Mouse (Mus musculus) liver, embryonic 14.5 days (tissue): ENCODE results near the gene 2900026A02Rik. TPM values are rescaled to one million over a fixed set of nuclear protein-coding genes. Genes with fewer than 3 reads are reported as not detected.

Experiments used
- ATAC-seq: fragments of 200-750 bp; cut with Nextera tagmentation; 2 replicates; pipeline ENCODE4 v1.8.0; 2017; ENCODE audit warnings: moderate number of reproducible peaks, mild to moderate bottlenecking, moderate library complexity; ENCODE audit not compliant: insufficient read depth
- DNase-seq, 3 experiments: peaks; one replicate each; pipeline ENCODE4 v3.0.0-alpha.2; 2012 to 2013; ENCODE audit warnings: low read depth in 3 of 3, low spot score in 3 of 3
- H3K27ac ChIP-seq: fragments of 300-500 bp; sonication (generic); 2 replicates; pipeline ENCODE4 v1.5.1; 2014; ENCODE audit warnings: moderate library complexity, mild to moderate bottlenecking, control low read depth, inconsistent platforms
- H3K27me3 ChIP-seq: fragments of 300-500 bp; sonication (generic); 2 replicates; pipeline ENCODE4 v1.6.1; 2014; ENCODE audit warnings: mild to moderate bottlenecking, low read length, moderate library complexity; ENCODE audit not compliant: control insufficient read depth, insufficient read depth
- H3K36me3 ChIP-seq: fragments of 300-500 bp; sonication (generic); replicated peaks from 2 replicates; pipeline ENCODE4 v1.6.1; 2014; ENCODE audit warnings: low read depth; ENCODE audit not compliant: control insufficient read depth, insufficient read depth
- H3K4me1 ChIP-seq, 2 experiments: fragments of 200-500 bp in 1 of 2; fragments of 300-500 bp in 1 of 2; sonication (generic) in 1 of 2; replicated peaks; 2 replicates each; pipeline ENCODE4 v1.6.1; 2012 to 2014; ENCODE audit warnings: antibody characterized with exemption in 1 of 2, inconsistent platforms in 1 of 2, low read length in 1 of 2; ENCODE audit not compliant: control insufficient read depth in 2 of 2, insufficient read depth in 2 of 2
- H3K4me2 ChIP-seq: fragments of 300-500 bp; sonication (generic); 2 replicates; pipeline ENCODE4 v1.6.1; 2014; ENCODE audit warnings: low read depth, mild to moderate bottlenecking, control low read depth, moderate library complexity
- H3K4me3 ChIP-seq, 2 experiments: fragments of 200-500 bp in 1 of 2; fragments of 300-500 bp in 1 of 2; sonication (generic) in 1 of 2; 2 replicates each; pipeline ENCODE4 v1.5.1; 2012 to 2014; ENCODE audit warnings: low read depth in 2 of 2, low read length in 2 of 2, mild to moderate bottlenecking in 2 of 2, control low read depth in 1 of 2, inconsistent platforms in 1 of 2, moderate library complexity in 1 of 2; ENCODE audit not compliant: insufficient read depth in 1 of 2
- H3K9ac ChIP-seq: fragments of 300-500 bp; sonication (generic); replicated peaks from 2 replicates; pipeline ENCODE4 v1.6.1; 2014; ENCODE audit warnings: mild to moderate bottlenecking, control low read depth, moderate library complexity
- H3K9me3 ChIP-seq: fragments of 300-500 bp; sonication (generic); 2 replicates; pipeline ENCODE4 v1.6.1; 2016; ENCODE audit warnings: low read length, mixed read lengths; ENCODE audit not compliant: control insufficient read depth
- CTCF ChIP-seq: IDR thresholded peaks from 2 replicates; pipeline ENCODE4 v1.5.1; 2016; ENCODE audit warnings: antibody characterized with exemption, low read depth, control low read depth
- EP300 ChIP-seq: IDR thresholded peaks from 2 replicates; pipeline ENCODE4 v1.6.1; 2016; ENCODE audit warnings: antibody characterized with exemption, low read depth
- WGBS: fragments of 180-500 bp; shearing (Covaris S2); extraction: QIAGEN DNeasy Blood & Tissue Kit; methylation state at CpG from one replicate; pipeline ENCODE4 v1.1.7; 2014; ENCODE audit not compliant: insufficient replicate concordance; 5-methylcytosine and 5-hydroxymethylcytosine counted together
- polyA plus RNA-seq, 2 experiments: library from polyadenylated mRNA; depleted of rRNA in 1 of 2; stranded (reverse) in 1 of 2; unstranded in 1 of 2; fragments of >200 nt; fragmentation: Nextera tagmentation in 1 of 2; extraction: Ambion mirVana in 1 of 2; gene quantifications; 2 replicates each; pipeline versions ENCODE4 v1.2.1 to v1.2.3; 2012 to 2014

The 2900026A02Rik gene
- polyA plus RNA-seq, 2 experiments: 0.63 to 1.1 TPM

GRCm38 (mm10) chr5:113135513-113135912 lies 85.5 kb downstream of the 2900026A02Rik start:
- peaks cover 0 to 12% of the 10 kb centered on the region in 2 experiments; a peak in 2 of 4 replicates for H3K4me1 ChIP-seq
- peak; percentile 20; the same call in 1 of the 2 replicates for ATAC-seq
- H3K4me3 ChIP-seq: no peak overlapping the region
- peaks cover 4% of the 10 kb centered on the region; the same call in 1 of the 2 replicates for H3K27me3 ChIP-seq
- H3K36me3 ChIP-seq: no peaks in the 10 kb centered on the region
- H3K27ac ChIP-seq: no peak overlapping the region
- WGBS: 9% methylated on average over 10 of the region's 10 CpGs
- H3K9ac ChIP-seq: no peak overlapping the region
- TF ChIP-seq EP300 (no peak), CTCF (no peak)
- no peaks in the 10 kb centered on the region; the same call in 1 of the 2 replicates for H3K9me3 ChIP-seq
- DNase-seq: no peak
- H3K4me2 ChIP-seq: no peak overlapping the region

- no peaks in the 10 kb centered on the region for H3K36me3 ChIP-seq
- no peak overlapping the region for H3K9ac ChIP-seq
- WGBS: 72% methylated on average over 19 of the region's 19 CpGs
- no peak overlapping the region for H3K4me2 ChIP-seq
- H3K4me1 ChIP-seq: peaks cover 0 to 12% of the 10 kb centered on the region in 2 experiments; a peak in 2 of 4 replicates
- H3K27me3 ChIP-seq: peaks cover 4% of the 10 kb centered on the region; the same call in 1 of the 2 replicates
- TF ChIP-seq EP300: no peak
- no peak for TF ChIP-seq CTCF
- DNase-seq: no peak
- H3K27ac ChIP-seq: no peak overlapping the region
- H3K9me3 ChIP-seq: no peaks in the 10 kb centered on the region
- H3K4me3 ChIP-seq: no peak overlapping the region
- ATAC-seq: no peak
These were observed 87.0 kb downstream of the 2900026A02Rik start for GRCm38 (mm10) chr5:113133722-113134710.

DNA sequence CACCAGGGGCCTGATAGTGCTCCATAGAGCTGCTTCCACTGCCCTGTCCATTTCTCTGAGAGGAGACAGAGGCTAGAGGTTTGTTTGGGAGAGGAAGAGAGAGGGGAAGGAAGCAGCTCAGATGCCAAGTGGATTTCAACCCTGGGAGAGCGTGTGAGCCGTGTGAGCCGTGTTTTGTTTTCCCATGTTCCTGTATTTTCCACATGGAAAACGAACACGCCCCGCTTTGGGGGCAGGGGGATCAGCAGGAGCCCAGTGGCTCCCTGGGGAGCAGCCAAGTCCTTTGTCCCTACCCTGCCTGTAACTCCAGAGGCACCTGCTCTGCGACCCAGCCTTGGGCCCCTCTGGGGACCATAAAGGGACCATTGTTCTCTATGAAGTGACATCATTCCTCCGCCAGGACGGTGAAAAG lies 88.0 kb downstream of the 2900026A02Rik start:
- 59% methylated on average over 9 of the region's 9 CpGs for WGBS
- TF ChIP-seq CTCF: no peak
- TF ChIP-seq EP300: no peak
- ATAC-seq (no peak), DNase-seq (no peak)
- H3K27me3 ChIP-seq: peaks cover 4% of the 10 kb centered on the region; the same call in 1 of the 2 replicates
- H3K9ac ChIP-seq: no peak overlapping the region
- no peak overlapping the region for H3K27ac ChIP-seq
- H3K4me1 ChIP-seq: peaks cover 0 to 12% of the 10 kb centered on the region in 2 experiments; a peak in 2 of 4 replicates
- H3K4me2 ChIP-seq: no peak overlapping the region
- H3K36me3 ChIP-seq: no peaks in the 10 kb centered on the region
- H3K4me3 ChIP-seq: no peak overlapping the region
- no peaks in the 10 kb centered on the region for H3K9me3 ChIP-seq

DNA sequence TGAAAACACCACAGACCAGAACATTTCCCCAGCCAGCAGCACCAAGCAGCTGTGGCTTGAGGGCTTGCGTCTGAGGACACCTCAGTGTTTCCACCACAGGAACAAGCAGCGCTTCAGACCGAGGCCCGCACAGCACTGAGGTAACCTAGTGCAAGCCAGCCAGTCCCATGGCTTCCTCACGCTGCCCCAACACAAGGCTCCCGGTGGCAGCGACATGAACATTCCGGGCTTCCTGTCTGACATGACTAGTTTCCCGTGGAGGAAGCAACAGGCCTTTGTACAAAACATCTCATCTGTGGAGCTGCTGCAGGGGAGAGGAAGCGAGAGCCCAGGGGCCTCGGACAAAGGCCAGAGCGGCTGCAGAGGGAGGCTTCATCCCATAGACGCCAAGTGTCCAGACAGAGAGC lies 88.4 kb downstream of the 2900026A02Rik start:
- Histone ChIP-seq H3K9ac (no peak overlapping the region), H3K4me3 (no peak overlapping the region), H3K27me3 (peaks cover under 1% of the 10 kb centered on the region; the same call in 1 of the 2 replicates), H3K4me2 (no peak overlapping the region), H3K36me3 (no peaks in the 10 kb centered on the region), H3K9me3 (no peaks in the 10 kb centered on the region), H3K27ac (no peak overlapping the region), H3K4me1 (peaks cover 0 to 12% of the 10 kb centered on the region in 2 experiments; a peak in 2 of 4 replicates)
- TF ChIP-seq EP300: no peak
- TF ChIP-seq CTCF: no peak
- DNase-seq (no peak), ATAC-seq (peak; percentile 11; the same call in 1 of the 2 replicates)
- WGBS: 29% methylated on average over 13 of the region's 13 CpGs

- DNase-seq: no peak
- no peaks in the 10 kb centered on the region for H3K9me3 ChIP-seq
- ATAC-seq: no peak
- H3K36me3 ChIP-seq: no peaks in the 10 kb centered on the region
- TF ChIP-seq CTCF (no peak), EP300 (no peak)
- WGBS: 62% methylated on average over 4 of the region's 4 CpGs
- no peaks in the 10 kb centered on the region for H3K27me3 ChIP-seq
- no peak overlapping the region for H3K9ac ChIP-seq
- H3K27ac ChIP-seq: no peak overlapping the region
- no peak overlapping the region for H3K4me2 ChIP-seq
- no peak overlapping the region for H3K4me3 ChIP-seq
- H3K4me1 ChIP-seq: no peaks in the 10 kb centered on the region
These were observed 92.6 kb downstream of the 2900026A02Rik start for GRCm38 (mm10) chr5:113128426-113128825.
